Mouse (Mus musculus): ENCODE measurements around the gene Gm28870.
"Not testable (repeated sequence)": the region's sequence is repeated elsewhere in the genome, so short reads cannot be mapped to it uniquely, and the experiment has no call there.

The Gm28870 gene

DNA sequence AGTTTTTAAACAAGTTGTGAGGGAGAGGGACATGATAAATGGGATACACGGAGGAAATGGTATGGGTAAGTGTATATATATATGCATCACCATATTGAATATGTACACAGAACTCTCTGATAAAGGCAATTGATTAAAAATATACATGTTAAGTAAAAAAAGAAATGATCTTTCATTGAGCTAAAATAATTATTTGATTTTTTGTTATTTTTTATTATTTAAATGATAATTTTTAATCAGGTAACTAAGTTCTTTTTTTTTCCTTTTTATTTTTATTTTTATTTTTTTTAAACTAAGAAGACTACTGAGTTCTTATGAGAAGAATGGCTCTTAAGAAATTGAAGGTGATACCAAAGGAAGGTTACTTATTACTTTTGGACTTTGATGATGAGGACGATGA, at the start of gene Gm28870:
Gene Gm28870 (plus strand): TSS at position 301 of the 400 bp plus-strand sequence.
- not testable (repeated sequence) for DNase-seq (ENCODE audit: extremely low spot score)
